Comparison of ENCODE assay signal across 16 mouse cellular contexts in genomic region chr6:103209202-103209601, GRCm38 (mm10).
DNase-seq lines count a peak whose midpoint lies in the region; ATAC-seq and TF ChIP-seq lines count a peak whose summit lies in the region.
"Had no signal": no experiment of that assay in that cellular context is flagged by ENCODE, and none has a peak within 500 bp of the region (broad histone marks: within the 10 kb centered on the region; RNA-seq: fewer than 3 reads in every experiment).

No protein-coding gene starts in this region.

- intact Hi-C loops in left cerebral cortex, postnatal 4 days (cut with DNase I), result loop anchor here (10.0 kb wide), 2 partner anchors 364 to 1554 kb away; no protein-coding TSS in a partner anchor
- intact Hi-C loops in left cerebral cortex, postnatal 14 days (cut with DNase I), result loop anchor here (10.0 kb wide), 2 partner anchors 364 to 644 kb away; no protein-coding TSS in a partner anchor
- intact Hi-C loops in gastrocnemius, adult 2 months (cut with DNase I), result no loop called here

- H3K9ac ChIP-seq in hindbrain, embryonic 16.5 days (ENCODE audit: low read depth, low read length), result no peak overlapping the region
- H3K9ac ChIP-seq: forebrain, embryonic 15.5 days; lung, embryonic 15.5 days had no signal

- H3K4me1 ChIP-seq in hindbrain, embryonic 16.5 days (ENCODE audit: control insufficient read depth, insufficient read depth, low read depth, low read length), result peaks cover 6% of the 10 kb centered on the region
- H3K4me1 ChIP-seq: forebrain, embryonic 15.5 days; lung, embryonic 15.5 days; megakaryocyte, embryonic 14.5 days had no signal

- H3K36me3 ChIP-seq in hindbrain, embryonic 16.5 days (ENCODE audit: control insufficient read depth, insufficient read depth, low read length), result no peaks in the 10 kb centered on the region
- H3K36me3 ChIP-seq: forebrain, embryonic 15.5 days; lung, embryonic 15.5 days had no signal

- peak; percentile 63 for DNase-seq in left cerebral cortex, postnatal 4 days
- DNase-seq in left cerebral cortex, postnatal 14 days (ENCODE audit: low spot score in 2 of 2), result no peak
- DNase-seq in adrenal gland, adult 18-20 months (ENCODE audit: low spot score in 2 of 2), result peak; percentile 26 to 57
- peak; percentile 82 for DNase-seq in adrenal gland, adult 8-10 months
- no peak for DNase-seq in spleen, postnatal 4 days (ENCODE audit: low spot score in 2 of 2)
- DNase-seq in gastrocnemius, adult 2 months, result no peak
- DNase-seq: gastrocnemius, postnatal 10 days; heart, postnatal 36 days; kidney, adult 2 months; right cerebral cortex, adult 18-20 months; thymus, adult 18-20 months had no signal

- no peaks in the 10 kb centered on the region for H3K27me3 ChIP-seq in hindbrain, embryonic 16.5 days (replicated peaks; ENCODE audit: control insufficient read depth, insufficient read depth, low read length)
- H3K27me3 ChIP-seq: forebrain, embryonic 15.5 days; lung, embryonic 15.5 days; megakaryocyte, embryonic 14.5 days had no signal

- TF ChIP-seq CTCF in gastrocnemius, adult 2 months (IDR thresholded peaks at IDR 0.05), result no peak

- no peak overlapping the region for H3K4me3 ChIP-seq in hindbrain, embryonic 16.5 days (ENCODE audit: low read length)
- no peak overlapping the region for H3K4me3 ChIP-seq in gastrocnemius, adult 2 months
- H3K4me3 ChIP-seq: forebrain, embryonic 15.5 days; lung, embryonic 15.5 days; megakaryocyte, embryonic 14.5 days; myocyte had no signal

- no peaks in the 10 kb centered on the region for H3K9me3 ChIP-seq in hindbrain, embryonic 16.5 days (ENCODE audit: control insufficient read depth, low read length)
- H3K9me3 ChIP-seq: forebrain, embryonic 15.5 days; lung, embryonic 15.5 days; megakaryocyte, embryonic 14.5 days had no signal

- H3K4me2 ChIP-seq in hindbrain, embryonic 16.5 days (ENCODE audit: low read length), result no peak overlapping the region
- H3K4me2 ChIP-seq: forebrain, embryonic 15.5 days; lung, embryonic 15.5 days had no signal

- H3K27ac ChIP-seq in hindbrain, embryonic 16.5 days (ENCODE audit: low read depth, low read length), result no peak overlapping the region
- H3K27ac ChIP-seq in gastrocnemius, adult 2 months, result no peak overlapping the region
- H3K27ac ChIP-seq: forebrain, embryonic 15.5 days; lung, embryonic 15.5 days had no signal

- peak; percentile 76; the same call in 1 of the 2 replicates for ATAC-seq in hindbrain, embryonic 16.5 days
- ATAC-seq: forebrain, embryonic 15.5 days had no signal

Comparison
In these comparisons a context has a peak if more than half of its experiments do, and no peak if none do; other contexts are left out.
1. DNase-seq: peak in left cerebral cortex, postnatal 4 days (single experiment), adrenal gland, adult 18-20 months (2 of 2) and adrenal gland, adult 8-10 months (single experiment); none in left cerebral cortex, postnatal 14 days (0 of 2), spleen, postnatal 4 days (0 of 2) and gastrocnemius, adult 2 months (single experiment).